Mouse (Mus musculus): ENCODE measurements around the gene Sptlc2.

- TF ChIP-seq POLR2A (IDR thresholded peaks at IDR 0.05; ENCODE audit: borderline replicate concordance, extremely low read depth, insufficient read depth, insufficient read length, poor library complexity, severe bottlenecking) (no peak), CTCF (IDR thresholded peaks at IDR 0.05; ENCODE audit: borderline replicate concordance, extremely low read depth, insufficient read depth, insufficient read length) (no peak)
Observed at GRCm38 (mm10) chr12:87401883-87402282, 13.7 kb upstream of the Sptlc2 start.

Data from brain, embryonic 14.5 days (tissue).